Mouse (Mus musculus) midbrain, embryonic 11.5 days (tissue): ENCODE measurements around the gene Taf8. TPM values are rescaled to one million over a fixed set of nuclear protein-coding genes. Genes with fewer than 3 reads are reported as not detected.
A peak's percentile ranks its signal among the peaks of the same experiment; 100 is the strongest.

Source experiments
- ATAC-seq: fragments of 200-750 bp; cut with Nextera tagmentation; 2 replicates; pipeline ENCODE4 v1.8.0; 2017; ENCODE audit warnings: moderate TSS enrichment, moderate library complexity; ENCODE audit not compliant: low FRiP score
- DNase-seq: peaks from one replicate; pipeline ENCODE4 v3.0.0; 2015; ENCODE audit warnings: low spot score; ENCODE audit errors: missing footprints
- H3K27ac ChIP-seq: fragments of 300-500 bp; sonication (generic); 2 replicates; pipeline ENCODE4 v1.5.1; 2014; ENCODE audit warnings: low read depth, low read length
- H3K27me3 ChIP-seq: fragments of 300-500 bp; sonication (generic); 2 replicates; pipeline ENCODE4 v1.6.1; 2014; ENCODE audit warnings: mild to moderate bottlenecking, low read length, moderate library complexity, mixed read lengths; ENCODE audit not compliant: control insufficient read depth, insufficient read depth
- H3K36me3 ChIP-seq: fragments of 300-500 bp; sonication (generic); 2 replicates; pipeline ENCODE4 v1.6.1; 2014; ENCODE audit warnings: mild to moderate bottlenecking, low read length, moderate library complexity, mixed read lengths; ENCODE audit not compliant: control insufficient read depth, insufficient read depth
- H3K4me1 ChIP-seq: fragments of 300-500 bp; sonication (generic); 2 replicates; pipeline ENCODE4 v1.6.1; 2014; ENCODE audit warnings: low read length; ENCODE audit not compliant: control insufficient read depth, insufficient read depth
- H3K4me2 ChIP-seq: fragments of 300-500 bp; sonication (generic); 2 replicates; pipeline ENCODE4 v1.6.1; 2014; ENCODE audit warnings: mild to moderate bottlenecking, moderate library complexity
- H3K4me3 ChIP-seq: fragments of 300-500 bp; sonication (generic); 2 replicates; pipeline ENCODE4 v1.5.1; 2014; ENCODE audit warnings: low read depth, low read length
- H3K9ac ChIP-seq: fragments of 300-500 bp; sonication (generic); 2 replicates; pipeline ENCODE4 v1.6.1; 2014; ENCODE audit warnings: low read length
- H3K9me3 ChIP-seq: fragments of 300-500 bp; sonication (generic); 2 replicates; pipeline ENCODE4 v1.6.1; 2016; ENCODE audit warnings: low read length; ENCODE audit not compliant: control insufficient read depth
- whole genome bisulfite sequencing: fragments of 180-500 bp; shearing (Covaris S2); extraction: QIAGEN DNeasy Blood & Tissue Kit; methylation state at CpG from one replicate; pipeline ENCODE4 v1.1.7; 2014; 5-methylcytosine and 5-hydroxymethylcytosine counted together
- polyA plus RNA-seq: library from polyadenylated mRNA; unstranded; fragments of >200 nt; fragmentation: Nextera tagmentation; extraction: Ambion mirVana; gene quantifications from 2 replicates; pipeline ENCODE4 v1.2.1, GENCODE M21; 2014

Gene Taf8
- polyA plus RNA-seq, 1 experiment from 2014 or later: 25.5 TPM

DNA sequence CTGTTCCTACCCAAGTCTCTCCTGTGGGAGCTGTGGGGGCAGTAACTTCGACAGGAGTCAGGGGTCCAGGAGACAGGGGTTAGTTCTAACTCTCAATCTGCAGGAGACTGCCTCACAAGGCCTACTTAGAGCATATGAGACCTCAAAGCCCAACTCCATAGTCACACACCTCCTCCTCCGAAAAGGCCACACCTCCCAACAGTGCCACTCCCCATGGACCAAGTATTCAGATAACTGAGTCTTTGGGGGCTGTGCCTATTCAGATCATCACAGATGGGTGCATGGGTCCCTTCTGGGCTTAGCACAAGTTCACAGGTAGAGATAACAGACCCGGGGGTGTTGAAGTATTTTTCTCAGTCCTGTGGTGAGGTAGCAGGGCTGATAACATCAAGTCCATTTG is 40.4 kb downstream of the Taf8 start:
- 64% methylated on average over 3 of the region's 3 CpGs for WGBS
- no peak for ATAC-seq

DNA sequence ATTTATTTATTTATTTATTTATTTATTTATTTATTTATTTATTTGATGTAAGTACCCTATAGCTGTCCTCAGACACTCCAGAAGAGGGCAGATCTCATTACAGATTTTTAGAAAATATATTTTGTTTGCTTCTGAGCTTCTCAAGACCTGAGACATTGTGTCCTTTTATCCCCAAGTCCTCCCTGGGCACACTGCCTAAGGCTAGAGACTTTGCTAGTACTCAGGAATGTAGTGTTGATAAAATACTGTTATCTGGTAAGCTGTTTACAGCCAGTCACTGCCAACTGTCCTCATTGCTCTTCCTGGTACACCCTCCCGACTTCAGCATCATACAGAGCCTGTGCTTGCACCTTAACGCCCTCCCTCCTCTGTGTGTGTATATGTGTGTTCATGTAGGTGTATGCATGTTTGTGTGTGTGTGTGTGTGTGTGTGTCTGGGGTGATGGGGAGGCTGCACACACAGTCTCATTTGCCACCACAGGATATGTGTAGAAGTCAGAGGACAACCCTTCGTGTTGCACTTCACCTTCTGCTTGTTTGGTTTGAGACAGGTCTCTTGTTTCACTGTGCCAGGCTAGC is 42.7 kb downstream of the Taf8 start:
- Histone ChIP-seq H3K9ac (no peak overlapping the region), H3K4me2 (no peak overlapping the region), H3K9me3 (no peaks in the 10 kb centered on the region), H3K4me1 (no peaks in the 10 kb centered on the region), H3K4me3 (no peak overlapping the region), H3K36me3 (no peaks in the 10 kb centered on the region), H3K27me3 (no peaks in the 10 kb centered on the region; the same call in 1 of the 2 replicates), H3K27ac (no peak overlapping the region)
- 87% methylated on average over 3 of the region's 3 CpGs for WGBS
- ATAC-seq (no peak), DNase-seq (peak; percentile 83)

More for the DNA sequence above, 40.4 kb downstream of the Taf8 start:
- Histone ChIP-seq H3K27ac (no peak overlapping the region), H3K27me3 (no peaks in the 10 kb centered on the region; the same call in 1 of the 2 replicates), H3K36me3 (no peaks in the 10 kb centered on the region), H3K9ac (no peak overlapping the region), H3K4me1 (peaks cover 2% of the 10 kb centered on the region; the same call in 1 of the 2 replicates), H3K9me3 (no peaks in the 10 kb centered on the region), H3K4me3 (no peak overlapping the region), H3K4me2 (no peak overlapping the region)
- DNase-seq: no peak

DNA sequence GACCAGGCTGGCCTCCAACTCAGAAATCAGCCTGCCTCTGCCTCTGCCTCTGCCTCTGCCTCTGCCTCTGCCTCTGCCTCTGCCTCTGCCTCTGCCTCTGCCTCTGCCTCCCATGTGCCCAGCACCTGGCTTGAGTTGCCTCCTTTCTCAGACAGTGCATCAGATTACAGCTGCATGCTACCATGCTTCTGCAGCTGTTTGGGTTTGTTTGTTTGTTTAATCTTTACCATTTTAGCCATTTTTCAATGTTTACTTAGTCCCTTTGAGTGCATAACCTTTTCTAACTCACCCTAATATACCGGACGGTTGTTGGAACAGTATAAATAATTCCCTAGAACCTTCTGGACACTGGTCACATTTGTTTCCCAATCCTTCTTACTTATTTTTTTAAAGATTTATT is 43.2 kb downstream of the Taf8 start:
- 93% methylated on average over 2 of the region's 2 CpGs for WGBS

DNA sequence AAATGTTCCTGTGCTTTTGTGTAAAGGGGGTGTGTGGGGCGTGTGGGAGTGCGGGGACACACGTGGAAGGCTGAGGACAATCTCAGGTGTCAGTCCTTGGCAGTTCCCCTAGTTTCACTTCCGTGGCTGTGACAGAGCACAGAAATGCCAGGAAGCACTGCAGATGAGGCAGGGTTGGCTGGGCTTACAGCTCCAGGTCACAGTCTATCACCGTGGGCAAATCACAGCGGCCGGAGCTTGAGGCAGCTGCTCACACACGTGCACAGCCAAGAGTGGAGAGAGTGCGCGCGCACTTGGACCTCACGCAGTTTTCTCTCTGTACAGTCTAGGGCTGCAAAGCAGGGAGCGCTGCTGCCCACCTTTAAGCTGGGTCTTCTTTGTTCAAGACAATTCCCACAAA is 43.8 kb downstream of the Taf8 start:
- WGBS: 87% methylated on average over 13 of the region's 13 CpGs
- no peak overlapping the region for H3K4me2 ChIP-seq
- no peaks in the 10 kb centered on the region for H3K27me3 ChIP-seq
- DNase-seq: peak; percentile 64
- no peaks in the 10 kb centered on the region for H3K9me3 ChIP-seq
- H3K36me3 ChIP-seq: no peaks in the 10 kb centered on the region
- H3K27ac ChIP-seq: no peak overlapping the region
- H3K9ac ChIP-seq: no peak overlapping the region
- no peak overlapping the region for H3K4me3 ChIP-seq
- ATAC-seq: no peak
- H3K4me1 ChIP-seq: no peaks in the 10 kb centered on the region

More for the DNA sequence above, 43.2 kb downstream of the Taf8 start:
- no peak overlapping the region for H3K27ac ChIP-seq
- no peaks in the 10 kb centered on the region for H3K36me3 ChIP-seq
- no peaks in the 10 kb centered on the region for H3K4me1 ChIP-seq
- no peaks in the 10 kb centered on the region for H3K27me3 ChIP-seq
- DNase-seq (peak; percentile 54), ATAC-seq (no peak)
- H3K4me3 ChIP-seq: no peak overlapping the region
- no peaks in the 10 kb centered on the region for H3K9me3 ChIP-seq
- no peak overlapping the region for H3K9ac ChIP-seq
- H3K4me2 ChIP-seq: no peak overlapping the region

DNA sequence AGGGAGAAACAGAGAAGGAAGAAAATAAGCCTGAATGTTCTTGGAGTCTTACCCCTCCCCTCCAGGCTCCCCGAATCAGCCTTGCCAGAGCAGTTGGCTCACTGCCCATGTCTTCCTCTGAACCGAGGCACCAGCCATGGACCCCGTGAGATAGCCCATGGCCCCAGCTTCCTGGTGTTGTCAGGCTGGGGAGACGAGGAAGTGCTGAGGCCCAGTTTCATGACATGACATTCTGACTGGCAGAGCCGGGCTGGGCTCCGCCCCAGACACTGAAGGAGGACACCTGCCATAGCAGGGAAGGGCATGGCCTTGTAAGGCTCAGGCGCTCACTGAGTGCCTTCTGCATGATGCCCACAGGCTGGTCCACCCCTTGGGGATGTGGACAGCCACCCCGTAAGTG is 47.4 kb downstream of the Taf8 start:
- peak; percentile 69 for DNase-seq

DNA sequence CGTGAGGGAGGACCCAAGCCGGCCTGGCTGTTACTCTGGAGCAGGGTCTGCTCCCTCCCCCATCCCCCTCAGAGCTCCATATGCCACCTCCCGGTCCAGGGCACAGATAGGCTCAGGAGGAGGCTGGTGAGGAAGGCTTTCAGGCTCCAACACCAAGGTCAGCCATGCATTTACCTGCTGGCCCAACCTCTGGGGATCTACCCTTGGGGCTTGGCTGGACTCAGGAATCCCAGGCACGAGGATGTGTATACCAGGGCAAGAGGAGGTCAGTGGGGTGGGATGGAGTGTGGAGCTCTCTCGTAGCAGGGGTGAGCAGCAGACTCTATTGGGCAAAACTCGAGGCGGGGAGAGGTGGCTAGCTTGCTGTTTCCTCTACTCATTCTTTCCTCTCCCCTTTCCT is 49.2 kb downstream of the Taf8 start:
- no peak overlapping the region for H3K4me2 ChIP-seq
- no peak for ATAC-seq

More for the DNA sequence above, 47.4 kb downstream of the Taf8 start:
- Histone ChIP-seq H3K36me3 (no peaks in the 10 kb centered on the region), H3K27ac (no peak overlapping the region), H3K4me3 (no peak overlapping the region), H3K9me3 (no peaks in the 10 kb centered on the region), H3K27me3 (no peaks in the 10 kb centered on the region), H3K4me2 (no peak overlapping the region), H3K9ac (no peak overlapping the region), H3K4me1 (no peaks in the 10 kb centered on the region)
- 87% methylated on average over 8 of the region's 8 CpGs for WGBS
- ATAC-seq: no peak

DNA sequence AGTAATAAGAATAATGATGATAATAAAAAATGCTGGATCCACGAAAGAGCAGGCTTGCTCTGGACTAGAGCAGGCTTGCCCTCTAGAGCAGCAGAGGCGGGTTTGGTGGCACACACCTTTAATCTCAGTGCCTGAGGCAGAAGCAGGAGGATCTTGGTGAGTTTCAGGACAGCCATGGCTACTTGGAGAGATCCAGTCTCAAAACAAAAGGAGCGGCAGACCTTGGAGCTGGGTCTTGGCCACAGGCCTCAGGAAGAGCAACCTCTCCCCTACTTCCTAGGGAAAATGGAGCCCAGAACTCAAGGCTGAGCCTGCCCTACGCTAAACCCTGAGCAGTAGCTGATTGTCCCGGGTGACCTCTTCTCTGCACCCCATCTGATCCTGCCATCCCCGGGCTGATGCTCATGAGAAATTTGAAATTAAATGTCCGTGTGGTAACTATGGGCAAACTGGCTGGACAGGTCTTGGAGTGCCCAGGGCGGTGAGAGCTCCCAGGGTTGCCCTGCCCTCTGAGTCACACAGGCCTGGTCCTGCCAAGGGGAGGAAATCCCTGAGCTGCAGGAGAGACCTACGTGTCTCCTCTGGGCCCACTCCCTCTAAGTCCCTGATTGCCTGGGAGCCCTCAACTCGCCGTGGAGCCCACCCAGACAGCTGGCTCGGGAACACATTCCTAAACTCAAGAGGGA is 51.1 kb downstream of the Taf8 start:
- Histone ChIP-seq H3K4me2 (no peak overlapping the region), H3K4me1 (no peaks in the 10 kb centered on the region), H3K9ac (no peak overlapping the region), H3K27ac (no peak overlapping the region), H3K4me3 (no peak overlapping the region), H3K36me3 (no peaks in the 10 kb centered on the region), H3K9me3 (no peaks in the 10 kb centered on the region), H3K27me3 (no peaks in the 10 kb centered on the region)
- ATAC-seq (no peak), DNase-seq (no peak)
- 78% methylated on average over 12 of the region's 12 CpGs for WGBS

More for the DNA sequence above, 49.2 kb downstream of the Taf8 start:
- Histone ChIP-seq H3K27ac (no peak overlapping the region), H3K9me3 (no peaks in the 10 kb centered on the region), H3K9ac (no peak overlapping the region), H3K36me3 (no peaks in the 10 kb centered on the region), H3K4me1 (no peaks in the 10 kb centered on the region), H3K4me3 (no peak overlapping the region), H3K27me3 (no peaks in the 10 kb centered on the region)
- no peak for DNase-seq
- 56% methylated on average over 7 of the region's 7 CpGs for WGBS

DNA sequence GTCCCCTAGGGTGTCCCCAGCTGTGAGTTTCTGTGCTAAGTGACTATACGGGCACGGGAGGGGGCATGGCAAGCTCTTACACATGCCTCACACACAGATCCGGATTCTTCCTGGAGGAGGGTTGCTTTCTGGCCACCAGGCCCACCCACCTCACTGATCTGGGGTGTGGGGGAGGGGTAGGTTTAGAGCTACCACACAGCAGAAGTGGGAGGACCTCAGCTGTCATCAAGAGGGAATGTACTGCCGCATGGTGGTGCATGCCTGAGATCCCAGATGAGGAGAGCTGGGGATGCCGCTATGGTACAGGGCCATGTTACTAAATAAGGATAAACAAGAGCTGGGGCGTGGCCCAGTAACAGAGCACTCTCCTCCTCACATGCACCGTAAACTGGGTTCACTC is 51.9 kb downstream of the Taf8 start:
- Histone ChIP-seq H3K4me3 (no peak overlapping the region), H3K4me1 (no peaks in the 10 kb centered on the region), H3K27ac (no peak overlapping the region), H3K9ac (no peak overlapping the region), H3K27me3 (no peaks in the 10 kb centered on the region), H3K4me2 (no peak overlapping the region), H3K9me3 (no peaks in the 10 kb centered on the region), H3K36me3 (no peaks in the 10 kb centered on the region)
- no peak for DNase-seq
- 39% methylated on average over 7 of the region's 7 CpGs for WGBS
- ATAC-seq: no peak

DNA sequence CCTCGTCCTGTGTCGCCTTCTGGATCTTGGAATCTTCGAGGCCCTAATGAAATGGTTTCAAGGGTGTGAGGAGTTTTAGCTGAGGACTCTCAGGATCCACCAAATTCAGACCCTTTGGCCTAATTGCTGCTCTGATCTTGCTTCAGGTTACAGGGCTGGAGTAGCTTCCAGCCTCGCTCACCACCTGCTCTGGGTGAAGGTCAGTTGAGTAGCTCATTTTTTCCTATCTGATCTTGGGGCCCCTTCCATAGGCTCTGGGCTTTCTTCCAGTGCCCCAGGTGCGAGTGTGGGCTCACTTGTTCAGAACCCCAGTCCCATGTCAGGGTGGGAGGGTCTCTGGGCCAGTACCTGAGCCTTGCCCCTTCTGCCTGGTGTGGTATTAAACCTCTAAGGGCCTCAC is 52.7 kb downstream of the Taf8 start:
- no peaks in the 10 kb centered on the region for H3K4me1 ChIP-seq
- no peak overlapping the region for H3K9ac ChIP-seq
- H3K27ac ChIP-seq: no peak overlapping the region
- no peak overlapping the region for H3K4me2 ChIP-seq
- WGBS: 81% methylated on average over 5 of the region's 5 CpGs
- no peak overlapping the region for H3K4me3 ChIP-seq
- no peaks in the 10 kb centered on the region for H3K9me3 ChIP-seq
- DNase-seq (no peak), ATAC-seq (no peak)
- no peaks in the 10 kb centered on the region for H3K27me3 ChIP-seq
- no peaks in the 10 kb centered on the region for H3K36me3 ChIP-seq
